Mouse (Mus musculus) small intestine, adult 2 months (tissue): ENCODE results near the gene Lpp. TPM values are rescaled to one million over a fixed set of nuclear protein-coding genes. Genes with fewer than 3 reads are reported as not detected.

Experiments
- H3K27ac ChIP-seq: fragments of 200-500 bp; 2 replicates; pipeline ENCODE4 v1.5.1; 2012; ENCODE audit warnings: low read depth, low read length, control low read depth, inconsistent platforms; ENCODE audit not compliant: insufficient read depth
- H3K27me3 ChIP-seq: fragments of 200-500 bp; 2 replicates; pipeline ENCODE4 v1.6.1; 2012; ENCODE audit warnings: mild to moderate bottlenecking, moderate library complexity, low read length, inconsistent platforms; ENCODE audit not compliant: control insufficient read depth, insufficient read depth
- H3K36me3 ChIP-seq: fragments of 200-500 bp; 2 replicates; pipeline ENCODE4 v1.6.1; 2012; ENCODE audit warnings: mild to moderate bottlenecking, low read length, control low read depth, inconsistent platforms; ENCODE audit not compliant: control insufficient read depth, insufficient read depth
- H3K4me1 ChIP-seq: fragments of 200-500 bp; 2 replicates; pipeline ENCODE4 v1.6.1; 2012; ENCODE audit warnings: low read length, inconsistent platforms, mixed read lengths; ENCODE audit not compliant: control insufficient read depth, insufficient read depth, insufficient read length
- H3K4me3 ChIP-seq: fragments of 200-500 bp; 2 replicates; pipeline ENCODE4 v1.5.1; 2012; ENCODE audit warnings: low read depth, mild to moderate bottlenecking, control low read depth, inconsistent platforms, low read length, moderate library complexity
- CTCF ChIP-seq: fragments of 200-500 bp; IDR thresholded peaks from 2 replicates; pipeline ENCODE4 v1.5.1; 2012; ENCODE audit warnings: low read depth, mild to moderate bottlenecking, control low read depth, inconsistent platforms, low read length, moderate library complexity, mixed read lengths; ENCODE audit not compliant: insufficient replicate concordance, insufficient read length; ENCODE audit errors: extremely low read depth
- POLR2A ChIP-seq: fragments of 200-500 bp; IDR thresholded peaks from 2 replicates; pipeline ENCODE4 v1.6.1; 2012; ENCODE audit warnings: low read depth, mild to moderate bottlenecking, control low read depth, inconsistent platforms, low read length, moderate library complexity
- WGBS: fragments of 180-500 bp; shearing (Covaris S2); methylation state at CpG from one replicate; pipeline ENCODE4 v1.1.7; 2018; 5-methylcytosine and 5-hydroxymethylcytosine counted together
- polyA plus RNA-seq: library from polyadenylated mRNA; depleted of rRNA; stranded (reverse); fragments of >200 nt; gene quantifications from 2 replicates; pipeline ENCODE4 v1.2.3, GENCODE M21; 2012

Lpp gene
- polyA plus RNA-seq, 1 experiment = 23.6 TPM

- no peaks in the 10 kb centered on the region for H3K36me3 ChIP-seq
- TF ChIP-seq POLR2A = no peak
- TF ChIP-seq CTCF = no peak
- no peaks in the 10 kb centered on the region for H3K27me3 ChIP-seq
- 40% methylated on average over 7 of the region's 7 CpGs for WGBS
- no peak overlapping the region for H3K4me3 ChIP-seq
- 0 out of 2 replicates have a peak overlapping the region, but pooled peaks have one; percentile 8 for H3K27ac ChIP-seq
- H3K4me1 ChIP-seq = peaks cover 30% of the 10 kb centered on the region; the same call in 1 of the 2 replicates
These were observed 40.7 kb downstream of the Lpp start for GRCm38 (mm10) chr16:24434026-24434425.

- H3K27ac ChIP-seq = no peak overlapping the region
- 63% methylated on average over 7 of the region's 7 CpGs for WGBS
These were observed 41.3 kb downstream of the Lpp start for GRCm38 (mm10) chr16:24434531-24435114.

GRCm38 (mm10) chr16:24435115-24435553 lies 41.8 kb downstream of the Lpp start:
- Histone ChIP-seq H3K4me3 (no peak overlapping the region), H3K4me1 (peaks cover 38% of the 10 kb centered on the region; the same call in 1 of the 2 replicates), H3K27ac (no peak overlapping the region), H3K36me3 (no peaks in the 10 kb centered on the region), H3K27me3 (no peaks in the 10 kb centered on the region)
- TF ChIP-seq CTCF (no peak), POLR2A (no peak)
- WGBS = 54% methylated on average over 6 of the region's 6 CpGs

More at GRCm38 (mm10) chr16:24434531-24435114, 41.3 kb downstream of the Lpp start:
- peaks cover 35% of the 10 kb centered on the region; the same call in 1 of the 2 replicates for H3K4me1 ChIP-seq
- H3K4me3 ChIP-seq = no peak overlapping the region
- no peaks in the 10 kb centered on the region for H3K36me3 ChIP-seq
- no peaks in the 10 kb centered on the region for H3K27me3 ChIP-seq
- no peak for TF ChIP-seq CTCF
- TF ChIP-seq POLR2A = no peak

- no peak for TF ChIP-seq CTCF
- TF ChIP-seq POLR2A = no peak
- Histone ChIP-seq H3K27me3 (no peaks in the 10 kb centered on the region), H3K27ac (peak overlapping the region; percentile 23; the same call in 1 of the 2 replicates), H3K4me3 (no peak overlapping the region), H3K36me3 (peaks cover 5% of the 10 kb centered on the region; the same call in 1 of the 2 replicates), H3K4me1 (peaks cover 34% of the 10 kb centered on the region; the same call in 1 of the 2 replicates)
- WGBS = 33% methylated on average over 4 of the region's 4 CpGs
These were observed 45.1 kb downstream of the Lpp start for GRCm38 (mm10) chr16:24438438-24438837.

- 66% methylated on average over 1 of the region's 1 CpGs for WGBS
These were observed 48.0 kb downstream of the Lpp start for GRCm38 (mm10) chr16:24441338-24441737.

GRCm38 (mm10) chr16:24442500-24443122 lies 49.3 kb downstream of the Lpp start:
- 73% methylated on average over 5 of the region's 5 CpGs for whole genome bisulfite sequencing
- TF ChIP-seq CTCF = no peak
- no peak for TF ChIP-seq POLR2A
- H3K27me3 ChIP-seq = no peaks in the 10 kb centered on the region
- H3K4me1 ChIP-seq = peaks cover 19% of the 10 kb centered on the region; the same call in 1 of the 2 replicates
- H3K4me3 ChIP-seq = no peak overlapping the region
- no peak overlapping the region for H3K27ac ChIP-seq
- peaks cover 6% of the 10 kb centered on the region for H3K36me3 ChIP-seq

More at GRCm38 (mm10) chr16:24441338-24441737, 48.0 kb downstream of the Lpp start:
- no peak overlapping the region for H3K4me3 ChIP-seq
- TF ChIP-seq CTCF (no peak), POLR2A (no peak)
- H3K4me1 ChIP-seq = peaks cover 18% of the 10 kb centered on the region; the same call in 1 of the 2 replicates
- H3K27me3 ChIP-seq = no peaks in the 10 kb centered on the region
- H3K36me3 ChIP-seq = peaks cover 6% of the 10 kb centered on the region
- H3K27ac ChIP-seq = no peak overlapping the region

- H3K27me3 ChIP-seq = no peaks in the 10 kb centered on the region
- TF ChIP-seq CTCF (no peak), POLR2A (no peak)
- H3K36me3 ChIP-seq = peaks cover 6% of the 10 kb centered on the region
- H3K4me3 ChIP-seq = no peak overlapping the region
- WGBS = 70% methylated on average over 7 of the region's 7 CpGs
- H3K27ac ChIP-seq = no peak overlapping the region
- peaks cover 19% of the 10 kb centered on the region for H3K4me1 ChIP-seq
These were observed 49.8 kb downstream of the Lpp start for GRCm38 (mm10) chr16:24443123-24443515.
